Mouse (Mus musculus): ENCODE data around the gene Fam160b1. TPM values are rescaled to one million over a fixed set of nuclear protein-coding genes. Genes with fewer than 3 reads are reported as not detected.

Fam160b1 gene
- total RNA-seq, 2 experiments from 2014 or later, result 22.6 to 23.5 TPM

GRCm38 (mm10) chr19:57362586-57362985 is 2.1 kb downstream of the Fam160b1 start:
- no peak for DNase-seq (ENCODE audit: low spot score in 2 of 2)
- intact Hi-C loops (cut with DNase I), result no loop called here

GRCm38 (mm10) chr19:57363076-57363475 is 2.6 kb downstream of the Fam160b1 start:
- intact Hi-C loops (cut with DNase I), result no loop called here
- no peak for DNase-seq (ENCODE audit: low spot score in 2 of 2)

GRCm38 (mm10) chr19:57363538-57363937 is 3.1 kb downstream of the Fam160b1 start:
- intact Hi-C loops (cut with DNase I), result no loop called here
- no peak for DNase-seq (ENCODE audit: low spot score in 2 of 2)

GRCm38 (mm10) chr19:57364942-57365673 is 4.6 kb downstream of the Fam160b1 start:
- DNase-seq (ENCODE audit: low spot score in 2 of 2), result no peak
- intact Hi-C loops (cut with DNase I), result no loop called here

GRCm38 (mm10) chr19:57366007-57366406 is 5.5 kb downstream of the Fam160b1 start:
- DNase-seq (ENCODE audit: low spot score in 2 of 2), result no peak
- intact Hi-C loops (cut with DNase I), result no loop called here

- DNase-seq (ENCODE audit: low spot score in 2 of 2), result no peak
- intact Hi-C loops (cut with DNase I), result no loop called here
These were observed 6.1 kb downstream of the Fam160b1 start for GRCm38 (mm10) chr19:57366626-57367025.

- DNase-seq (ENCODE audit: low spot score in 2 of 2), result no peak
These were observed 6.7 kb downstream of the Fam160b1 start for GRCm38 (mm10) chr19:57367201-57367600.

GRCm38 (mm10) chr19:57367849-57368387 is 7.4 kb downstream of the Fam160b1 start:
- intact Hi-C loops (cut with DNase I), result no loop called here

More at GRCm38 (mm10) chr19:57367201-57367600, 6.7 kb downstream of the Fam160b1 start:
- intact Hi-C loops (cut with DNase I), result no loop called here

GRCm38 (mm10) chr19:57373276-57373811 is 12.9 kb downstream of the Fam160b1 start:
- peak in 1 of 2 experiments; percentile 40 for DNase-seq (ENCODE audit: low spot score in 2 of 2)
- intact Hi-C loops (cut with DNase I), result no loop called here

More at GRCm38 (mm10) chr19:57367849-57368387, 7.4 kb downstream of the Fam160b1 start:
- no peak for DNase-seq (ENCODE audit: low spot score in 2 of 2)

GRCm38 (mm10) chr19:57375161-57375560 is 14.7 kb downstream of the Fam160b1 start:
- intact Hi-C loops (cut with DNase I), result no loop called here
- no peak for DNase-seq (ENCODE audit: low spot score in 2 of 2)

GRCm38 (mm10) chr19:57375746-57376145 is 15.3 kb downstream of the Fam160b1 start:
- intact Hi-C loops (cut with DNase I), result no loop called here
- DNase-seq (ENCODE audit: low spot score in 2 of 2), result no peak

GRCm38 (mm10) chr19:57377043-57377703 is 16.7 kb downstream of the Fam160b1 start:
- no peak for DNase-seq (ENCODE audit: low spot score in 2 of 2)
- intact Hi-C loops (cut with DNase I), result no loop called here

GRCm38 (mm10) chr19:57386176-57386693 is 25.8 kb downstream of the Fam160b1 start:
- intact Hi-C loops (cut with DNase I), result no loop called here
- no peak for DNase-seq (ENCODE audit: low spot score in 2 of 2)

GRCm38 (mm10) chr19:57391545-57391944 is 31.1 kb downstream of the Fam160b1 start:
- DNase-seq (ENCODE audit: low spot score in 2 of 2), result no peak

GRCm38 (mm10) chr19:57393357-57393957 is 33.0 kb downstream of the Fam160b1 start:
- no peak for DNase-seq (ENCODE audit: low spot score in 2 of 2)
- intact Hi-C loops (cut with DNase I), result no loop called here

More at GRCm38 (mm10) chr19:57391545-57391944, 31.1 kb downstream of the Fam160b1 start:
- intact Hi-C loops (cut with DNase I), result no loop called here

GRCm38 (mm10) chr19:57396609-57397008 is 36.1 kb downstream of the Fam160b1 start:
- no peak for DNase-seq (ENCODE audit: low spot score in 2 of 2)
- intact Hi-C loops (cut with DNase I), result no loop called here

- peak in 1 of 2 experiments; percentile 18 for DNase-seq (ENCODE audit: low spot score in 2 of 2)
- intact Hi-C loops (cut with DNase I), result no loop called here
These were observed 41.9 kb downstream of the Fam160b1 start for GRCm38 (mm10) chr19:57402364-57402763.

GRCm38 (mm10) chr19:57403700-57404501 is 43.4 kb downstream of the Fam160b1 start:
- peak; percentile 57 to 70 for DNase-seq (ENCODE audit: low spot score in 2 of 2)
- intact Hi-C loops (cut with DNase I), result loop anchor here (2.0 kb wide), 1 partner anchor 239 kb away; no protein-coding TSS in a partner anchor

GRCm38 (mm10) chr19:57404502-57404848 is 44.0 kb downstream of the Fam160b1 start:
- intact Hi-C loops (cut with DNase I), result loop anchor here (2.0 kb wide), 1 partner anchor 238 kb away; no protein-coding TSS in a partner anchor
- DNase-seq (ENCODE audit: low spot score in 2 of 2), result no peak

All from left cerebral cortex, postnatal 14 days (tissue).